Mouse (Mus musculus) kidney, postnatal 4 days (tissue): ENCODE results near the gene Chchd10.
"Not testable (repeated sequence)": the region's sequence is repeated elsewhere in the genome, so short reads cannot be mapped to it uniquely, and the experiment has no call there.

Experiments used
- DNase-seq, 2 experiments: peaks; one replicate each; pipeline ENCODE4 v3.0.0; 2021; ENCODE audit warnings: mixed read lengths in 2 of 2

Gene Chchd10

GRCm38 (mm10) chr10:75932891-75933290 lies at the start of gene Chchd10:
TSS of gene Chchd10 (plus strand) at chr10:75933130.
- DNase-seq = no peak

GRCm38 (mm10) chr10:75883232-75883552 lies 49.7 kb upstream of the Chchd10 start:
- peak; percentile 85 to 91 for DNase-seq

GRCm38 (mm10) chr10:75884742-75885141 lies 48.2 kb upstream of the Chchd10 start:
- no peak for DNase-seq

GRCm38 (mm10) chr10:75887504-75887903 lies 45.4 kb upstream of the Chchd10 start:
- not testable (repeated sequence) for DNase-seq

GRCm38 (mm10) chr10:75889406-75890153 lies 43.4 kb upstream of the Chchd10 start:
- peak in 1 of 2 experiments; percentile 44 for DNase-seq

- DNase-seq = peak; percentile 93 to 96
These were observed 39.7 kb upstream of the Chchd10 start, which contains the start of gene Derl3 for GRCm38 (mm10) chr10:75893089-75893750. TSS of gene Derl3 (plus strand) at chr10:75893413.

GRCm38 (mm10) chr10:75894601-75895000 lies 38.3 kb upstream of the Chchd10 start:
- no peak for DNase-seq

GRCm38 (mm10) chr10:75895730-75896129 lies 37.2 kb upstream of the Chchd10 start:
- DNase-seq = no peak

GRCm38 (mm10) chr10:75896208-75896607 lies 36.7 kb upstream of the Chchd10 start:
- no peak for DNase-seq

- peak; percentile 90 to 91 for DNase-seq
These were observed 35.6 kb upstream of the Chchd10 start for GRCm38 (mm10) chr10:75897373-75897772.

GRCm38 (mm10) chr10:75898039-75898564 lies 34.8 kb upstream of the Chchd10 start:
- no peak for DNase-seq

GRCm38 (mm10) chr10:75898846-75899245 lies 34.1 kb upstream of the Chchd10 start:
- peak in 1 of 2 experiments; percentile 21 for DNase-seq

GRCm38 (mm10) chr10:75904391-75904790 lies 28.5 kb upstream of the Chchd10 start:
- DNase-seq = no peak

- DNase-seq = no peak
These were observed 26.0 kb upstream of the Chchd10 start for GRCm38 (mm10) chr10:75906882-75907281.

GRCm38 (mm10) chr10:75910698-75911097 lies 22.2 kb upstream of the Chchd10 start:
- no peak for DNase-seq

GRCm38 (mm10) chr10:75913013-75913589 lies 19.8 kb upstream of the Chchd10 start:
- DNase-seq = no peak

- DNase-seq = no peak
These were observed 17.4 kb upstream of the Chchd10 start for GRCm38 (mm10) chr10:75915557-75915956.

GRCm38 (mm10) chr10:75916840-75917239 lies 16.1 kb upstream of the Chchd10 start:
- DNase-seq = no peak

- no peak for DNase-seq
These were observed 13.9 kb upstream of the Chchd10 start for GRCm38 (mm10) chr10:75919026-75919425.

- DNase-seq = peak; percentile 97 to 98
These were observed 11.8 kb upstream of the Chchd10 start, which contains the start of gene Smarcb1 for GRCm38 (mm10) chr10:75921026-75921725. TSS of gene Smarcb1 (minus strand) at chr10:75921617.

GRCm38 (mm10) chr10:75921726-75922560 lies 11.0 kb upstream of the Chchd10 start:
- DNase-seq = peak in 1 of 2 experiments; percentile 33

- no peak for DNase-seq
These were observed 8.6 kb upstream of the Chchd10 start for GRCm38 (mm10) chr10:75924324-75924723.
